Mouse (Mus musculus) left cerebral cortex, adult 18-20 months (tissue): ENCODE measurements around the gene Pde8a. TPM values are rescaled to one million over a fixed set of nuclear protein-coding genes. Genes with fewer than 3 reads are reported as not detected.

ENCODE experiments used
- DNase-seq, 2 experiments: peaks; one replicate each; pipeline ENCODE4 v3.0.0; 2021 to 2022; ENCODE audit warnings: low spot score in 2 of 2, mixed read lengths in 1 of 2
- total RNA-seq, 2 experiments: library from RNA; stranded (reverse); gene quantifications; 2 replicates each; pipeline ENCODE4 v1.2.3; 2021

Gene Pde8a
- total RNA-seq, 2 experiments from 2014 or later = 7.5 to 7.9 TPM

GRCm38 (mm10) chr7:81209979-81210685 lies 3.3 kb upstream of the Pde8a start:
- DNase-seq = no peak

GRCm38 (mm10) chr7:81211760-81212159 lies 1.6 kb upstream of the Pde8a start:
- no peak for DNase-seq

GRCm38 (mm10) chr7:81212261-81212681 lies 1.1 kb upstream of the Pde8a start:
- peak in 1 of 2 experiments; percentile 3 for DNase-seq

GRCm38 (mm10) chr7:81212697-81213346 lies 574 bp upstream of the Pde8a start:
- DNase-seq = peak; percentile 76 to 77

- DNase-seq = no peak
Observed at GRCm38 (mm10) chr7:81214153-81214907, 934 bp downstream of the Pde8a start.

- no peak for DNase-seq
Observed at GRCm38 (mm10) chr7:81215950-81216349, 2.6 kb downstream of the Pde8a start.

GRCm38 (mm10) chr7:81219321-81219720 lies 5.9 kb downstream of the Pde8a start:
- no peak for DNase-seq

GRCm38 (mm10) chr7:81220381-81220780 lies 7.0 kb downstream of the Pde8a start:
- no peak for DNase-seq

- DNase-seq = no peak
Observed at GRCm38 (mm10) chr7:81224260-81224659, 10.9 kb downstream of the Pde8a start.

GRCm38 (mm10) chr7:81230091-81230792 lies 16.8 kb downstream of the Pde8a start:
- DNase-seq = no peak

GRCm38 (mm10) chr7:81232674-81233073 lies 19.3 kb downstream of the Pde8a start:
- DNase-seq = no peak

GRCm38 (mm10) chr7:81235117-81235516 lies 21.7 kb downstream of the Pde8a start:
- no peak for DNase-seq

- DNase-seq = no peak
Observed at GRCm38 (mm10) chr7:81235600-81236223, 22.3 kb downstream of the Pde8a start.

GRCm38 (mm10) chr7:81243361-81243760 lies 30.0 kb downstream of the Pde8a start:
- DNase-seq = no peak

- no peak for DNase-seq
Observed at GRCm38 (mm10) chr7:81249854-81250279, 36.5 kb downstream of the Pde8a start.

- no peak for DNase-seq
Observed at GRCm38 (mm10) chr7:81250601-81251000, 37.2 kb downstream of the Pde8a start.

- DNase-seq = no peak
Observed at GRCm38 (mm10) chr7:81251521-81251920, 38.1 kb downstream of the Pde8a start.

GRCm38 (mm10) chr7:81253317-81253716 lies 39.9 kb downstream of the Pde8a start:
- no peak for DNase-seq

GRCm38 (mm10) chr7:81254579-81254978 lies 41.2 kb downstream of the Pde8a start:
- no peak for DNase-seq

GRCm38 (mm10) chr7:81255456-81255855 lies 42.1 kb downstream of the Pde8a start:
- no peak for DNase-seq

GRCm38 (mm10) chr7:81256773-81257172 lies 43.4 kb downstream of the Pde8a start:
- no peak for DNase-seq
